Mouse (Mus musculus): ENCODE data around the gene Lrrc23.

DNA sequence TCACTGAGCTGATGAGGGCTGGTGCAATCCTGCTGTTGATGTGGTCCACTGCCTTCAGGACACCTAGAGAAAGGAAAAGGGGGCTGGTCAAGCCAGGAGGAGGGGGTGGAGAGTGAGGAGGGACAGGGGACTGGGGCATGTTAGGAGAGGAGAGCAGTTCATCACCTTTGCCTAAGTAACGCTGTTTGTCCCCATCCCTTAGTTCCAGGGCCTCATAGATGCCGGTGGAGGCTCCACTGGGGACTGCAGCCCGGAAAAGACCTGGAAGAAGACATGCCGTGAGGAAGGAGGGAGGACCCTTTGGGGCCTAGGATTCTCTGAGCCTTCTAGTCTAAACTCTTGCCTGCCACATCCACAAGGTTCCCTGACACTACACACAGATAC, 12.0 kb downstream of the Lrrc23 start:
- TF ChIP-seq CTCF (IDR thresholded peaks at IDR 0.05; ENCODE audit: borderline replicate concordance, extremely low read depth, insufficient read depth, insufficient read length) (no peak), POLR2A (IDR thresholded peaks at IDR 0.05; ENCODE audit: borderline replicate concordance, extremely low read depth, insufficient read depth, insufficient read length, poor library complexity, severe bottlenecking) (no peak)

Measured in brain, embryonic 14.5 days (tissue).